Mouse (Mus musculus) liver, postnatal 0 days (tissue): ENCODE data around the gene Tbc1d22a.

ENCODE experiments used
- CTCF ChIP-seq: sonication (generic); IDR thresholded peaks from 2 replicates; pipeline ENCODE4 v1.5.1; 2016; ENCODE audit warnings: antibody characterized with exemption, low read depth
- EP300 ChIP-seq: IDR thresholded peaks from 2 replicates; pipeline ENCODE4 v1.6.1; 2016; ENCODE audit warnings: antibody characterized with exemption, low read depth, mild to moderate bottlenecking

DNA sequence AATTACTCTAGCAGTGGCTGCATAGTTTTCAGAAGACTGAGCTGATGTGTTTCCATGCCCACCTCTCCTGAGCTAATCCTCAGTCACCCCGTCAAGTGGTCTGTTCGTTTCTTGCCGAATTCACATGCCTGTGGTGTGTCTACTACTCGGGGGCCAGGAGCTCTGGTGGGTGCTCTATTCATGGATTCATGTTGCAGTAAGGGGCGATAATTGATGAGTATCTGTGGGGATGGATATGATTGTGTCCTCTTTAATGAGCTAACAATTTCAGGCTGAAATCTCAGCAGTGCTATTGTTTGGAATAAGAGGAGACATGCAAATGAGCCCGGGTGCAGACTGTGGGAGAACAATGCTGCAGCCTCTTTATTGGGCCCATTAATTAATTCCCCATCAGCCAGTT is 201.7 kb downstream of the Tbc1d22a start:
- TF ChIP-seq CTCF: no peak
- no peak for TF ChIP-seq EP300
